Mouse (Mus musculus) kidney, postnatal 14 days (tissue): ENCODE measurements around the gene March11.

Source experiments
- DNase-seq: peaks from one replicate; pipeline ENCODE4 v3.0.0; 2022; ENCODE audit warnings: mixed read lengths

March11 gene

DNA sequence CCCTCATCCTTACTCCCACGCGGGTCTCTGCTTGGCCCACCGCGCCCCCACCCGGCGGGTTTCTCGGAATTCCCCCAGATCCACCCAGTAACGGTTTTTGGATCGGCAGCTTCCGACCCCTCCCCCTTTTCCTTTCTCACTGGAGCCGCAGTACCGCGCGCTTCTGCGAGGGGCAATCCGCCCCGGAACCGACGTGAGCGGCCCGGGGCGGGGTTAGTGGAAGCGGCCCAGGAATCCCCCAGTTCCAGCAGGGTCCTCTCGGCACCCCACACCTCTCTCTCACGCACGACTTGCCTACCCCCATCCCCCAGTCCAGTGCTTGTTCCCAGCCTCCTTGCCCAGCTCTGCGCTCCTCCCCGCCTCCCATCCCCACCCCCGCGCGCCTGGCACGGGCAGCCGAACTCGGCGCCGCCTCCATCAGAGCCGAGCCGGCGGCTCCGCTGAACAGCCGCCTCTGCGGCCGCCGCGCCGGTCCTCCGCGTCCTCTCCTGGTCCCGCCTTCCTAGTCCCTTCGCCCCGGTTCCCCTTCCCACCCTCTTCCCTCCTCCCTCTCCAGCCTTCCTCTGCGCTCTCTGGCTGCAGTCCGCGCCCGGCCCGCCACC, at the start of gene March11:
TSS of gene March11 (plus strand) at position 420 of the 602 bp plus-strand sequence.
- peak; percentile 3 for DNase-seq

DNA sequence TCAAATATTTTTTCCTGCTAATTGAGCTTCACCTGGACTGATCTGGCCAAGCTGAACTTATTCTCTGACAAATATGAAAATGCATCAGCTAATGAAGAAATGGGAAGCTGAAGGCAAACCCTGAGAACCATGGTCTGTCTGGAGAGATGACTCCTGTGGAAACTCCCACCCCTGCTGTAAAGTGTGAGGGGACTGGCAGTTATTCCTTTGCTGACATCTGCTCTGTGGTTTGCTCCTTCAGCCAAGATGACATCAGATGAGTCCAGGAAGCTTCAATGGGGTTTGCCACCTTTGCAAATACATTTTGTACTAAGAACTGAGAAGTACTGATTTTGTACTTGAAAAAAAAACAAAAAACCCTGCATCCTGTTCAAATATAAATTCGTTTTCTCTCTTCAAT, 46.5 kb upstream of the March11 start:
- no peak for DNase-seq

DNA sequence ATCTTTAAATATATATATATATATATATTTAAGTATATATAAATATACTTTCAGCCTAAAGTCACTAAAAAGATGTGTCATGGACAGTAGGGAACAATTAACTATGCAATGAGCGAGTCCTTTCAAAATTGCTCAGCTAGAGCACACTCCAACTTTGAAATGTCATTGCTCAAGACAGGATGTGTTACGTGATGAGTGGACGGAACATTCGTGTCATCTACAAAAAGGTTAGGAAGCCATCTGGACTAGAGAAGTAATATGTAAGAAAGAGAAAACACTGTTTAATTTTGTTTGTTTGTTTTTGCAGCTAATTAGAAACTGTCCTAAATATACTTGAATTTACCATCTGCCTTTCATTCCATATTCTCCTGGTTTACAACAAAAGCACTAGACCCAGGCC, 39.3 kb upstream of the March11 start:
- no peak for DNase-seq

DNA sequence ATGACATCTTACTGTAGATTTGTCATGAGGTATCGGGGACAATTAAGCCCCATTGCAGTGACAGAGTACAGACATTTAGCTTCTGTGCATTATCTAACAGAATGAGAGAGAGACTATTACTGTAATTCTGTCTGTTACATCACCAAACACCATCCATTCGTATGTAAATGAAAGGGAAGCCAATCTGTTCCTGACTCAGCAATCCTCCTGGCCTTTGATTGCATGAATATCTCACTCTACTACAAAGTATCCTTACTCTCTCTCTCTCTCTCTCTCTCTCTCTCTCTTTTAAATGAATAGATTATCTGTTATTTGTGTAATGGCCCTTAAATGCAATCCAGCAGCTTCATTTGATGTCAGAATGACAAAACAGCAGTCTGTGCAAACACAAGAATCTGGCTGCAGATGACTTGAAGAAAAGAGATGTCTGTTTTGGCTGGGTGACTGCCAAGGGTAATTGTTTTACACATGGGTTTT, 32.8 kb upstream of the March11 start:
- no peak for DNase-seq

DNA sequence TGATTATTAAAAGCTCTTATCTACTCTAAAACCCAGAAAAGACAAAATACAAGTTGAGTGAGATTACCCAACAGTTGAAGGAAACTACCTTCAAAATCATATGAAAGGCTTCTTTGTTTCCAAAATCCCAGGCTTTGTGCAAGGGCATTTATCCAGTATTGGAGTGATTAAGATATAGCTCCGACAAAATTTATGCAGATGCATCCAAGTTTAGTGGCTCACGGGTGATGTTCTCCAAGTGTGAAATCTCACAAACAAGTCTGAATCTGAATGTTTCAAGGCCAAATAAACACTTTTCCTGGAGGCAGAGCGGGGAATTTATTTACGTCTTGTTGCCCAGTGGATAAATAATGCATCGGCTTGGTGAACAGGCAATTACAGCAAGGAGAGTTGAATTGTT, 32.2 kb upstream of the March11 start:
- no peak for DNase-seq

DNA sequence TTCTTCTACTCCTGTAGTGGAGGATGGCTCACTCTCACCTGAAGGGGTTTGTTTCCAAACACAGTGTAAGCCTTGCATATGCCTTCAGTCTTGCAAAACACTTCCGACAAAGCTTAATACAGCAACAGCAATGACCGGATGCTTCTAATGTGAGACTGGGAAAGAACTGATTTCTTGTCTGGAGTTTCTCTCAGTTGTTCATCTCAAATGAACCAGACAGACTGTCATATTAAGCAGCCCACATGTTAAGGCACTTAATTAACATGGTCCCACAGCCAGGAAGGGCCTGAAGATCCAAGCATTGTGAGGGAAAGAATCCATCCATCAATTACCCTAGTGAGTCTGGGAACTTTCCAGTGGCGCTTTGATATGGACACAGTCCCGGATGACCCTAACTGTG, 17.0 kb upstream of the March11 start:
- DNase-seq, result no peak

DNA sequence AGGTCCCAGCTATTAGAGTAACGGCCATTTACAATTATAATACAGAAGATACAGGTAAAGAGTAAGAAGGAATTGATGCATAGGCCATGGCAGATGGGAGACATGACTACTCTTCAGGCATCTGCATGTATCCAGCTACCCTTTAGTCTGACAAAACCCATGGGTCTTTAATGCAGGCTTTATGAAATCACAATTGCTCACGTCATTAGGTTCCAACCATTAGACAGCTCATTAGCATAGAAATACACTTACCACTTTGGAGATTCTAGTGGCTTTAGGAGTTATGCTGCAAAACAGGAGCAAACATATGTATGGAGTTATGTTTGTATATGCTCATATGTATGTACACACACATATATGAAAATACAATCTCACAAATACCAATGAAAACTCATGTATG, 16.0 kb upstream of the March11 start:
- DNase-seq, result no peak

DNA sequence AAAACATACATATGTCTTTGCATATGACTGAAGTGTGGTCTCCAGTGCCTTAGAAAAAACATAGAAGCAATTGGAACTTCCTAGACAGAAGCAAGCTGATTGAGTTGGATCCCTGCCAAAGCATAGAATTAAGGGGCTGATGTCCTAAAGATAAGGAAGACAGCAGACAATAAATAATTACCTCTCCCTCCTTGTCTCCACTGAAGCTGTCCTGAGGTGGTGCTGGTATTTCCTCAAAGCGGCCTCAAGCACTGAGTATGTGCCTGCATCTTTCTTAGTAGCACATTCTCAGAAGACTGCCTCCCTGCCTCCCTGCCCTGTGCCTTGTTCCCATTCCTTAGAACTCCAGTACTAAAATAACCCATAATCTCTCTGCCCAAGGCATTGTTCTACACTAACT, 15.6 kb upstream of the March11 start:
- DNase-seq, result no peak

DNA sequence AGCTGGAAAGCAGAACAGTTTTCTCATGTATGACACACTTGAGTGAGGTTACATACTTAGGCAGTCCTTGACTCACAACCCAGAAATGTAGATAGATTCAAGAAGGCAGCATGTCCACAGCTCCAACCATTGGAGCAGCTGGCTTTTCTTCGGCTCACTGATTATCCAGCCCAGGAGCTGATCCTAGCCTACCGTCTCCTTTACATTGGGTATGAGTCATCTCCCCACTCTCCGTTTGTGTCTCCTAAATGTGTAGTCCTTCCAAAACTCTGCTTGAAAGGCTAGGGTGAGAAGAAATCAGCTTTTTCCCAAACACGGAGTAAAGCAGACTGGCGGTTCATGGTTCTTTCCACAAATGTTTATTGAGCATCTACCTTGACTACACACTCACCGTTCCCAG, 10.2 kb upstream of the March11 start:
- DNase-seq, result no peak

DNA sequence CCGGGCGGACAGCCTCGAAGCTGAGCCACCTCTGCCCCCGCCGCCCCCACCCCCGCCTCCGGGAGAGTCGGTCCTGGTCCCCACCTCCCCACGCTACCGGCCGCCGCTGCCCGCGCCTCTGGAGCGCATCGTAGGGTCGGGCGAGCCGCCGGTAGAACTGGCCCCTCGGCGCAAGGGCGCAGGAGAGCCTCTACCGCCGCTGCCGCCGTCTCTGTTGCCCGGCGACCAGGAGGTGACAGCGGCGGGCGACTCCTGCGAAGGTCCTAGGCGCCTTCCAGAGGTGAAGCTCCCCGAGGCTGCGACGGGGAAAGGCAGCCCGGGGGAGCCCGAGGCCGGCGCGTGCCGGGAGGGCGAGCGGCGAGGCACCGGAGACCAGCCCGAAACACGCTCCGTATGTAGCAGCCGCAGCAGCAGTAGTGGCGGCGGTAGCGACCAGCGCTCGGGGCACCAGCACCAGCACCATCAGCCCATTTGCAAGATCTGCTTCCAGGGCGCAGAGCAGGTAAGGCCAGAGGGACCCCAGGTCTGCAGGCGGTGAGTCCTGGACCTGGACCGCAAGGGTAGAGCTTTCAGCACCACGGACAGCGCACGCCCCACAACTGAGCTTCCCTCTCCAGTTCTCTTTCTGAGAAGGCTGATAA, 563 bp downstream of the March11 start:
- DNase-seq, result peak; percentile 75

DNA sequence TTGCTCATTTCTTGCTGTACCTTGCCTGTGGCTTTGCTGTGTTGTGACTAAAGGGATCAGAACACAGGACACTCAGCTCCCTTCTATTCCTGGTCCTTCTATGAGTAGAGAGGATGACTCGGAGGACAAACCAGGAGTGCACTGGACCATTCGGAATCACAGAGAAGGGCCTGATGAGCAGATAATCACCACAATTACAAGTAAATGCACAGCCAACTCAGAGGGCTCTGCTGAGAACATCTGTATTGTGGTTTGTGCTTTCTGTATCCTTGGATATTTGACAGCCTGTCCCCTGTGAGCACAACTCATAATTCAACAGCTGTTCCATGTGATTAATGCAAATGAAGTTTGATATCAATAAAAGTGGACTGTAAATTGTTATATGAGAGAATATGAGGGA, 11.0 kb downstream of the March11 start:
- DNase-seq, result no peak

DNA sequence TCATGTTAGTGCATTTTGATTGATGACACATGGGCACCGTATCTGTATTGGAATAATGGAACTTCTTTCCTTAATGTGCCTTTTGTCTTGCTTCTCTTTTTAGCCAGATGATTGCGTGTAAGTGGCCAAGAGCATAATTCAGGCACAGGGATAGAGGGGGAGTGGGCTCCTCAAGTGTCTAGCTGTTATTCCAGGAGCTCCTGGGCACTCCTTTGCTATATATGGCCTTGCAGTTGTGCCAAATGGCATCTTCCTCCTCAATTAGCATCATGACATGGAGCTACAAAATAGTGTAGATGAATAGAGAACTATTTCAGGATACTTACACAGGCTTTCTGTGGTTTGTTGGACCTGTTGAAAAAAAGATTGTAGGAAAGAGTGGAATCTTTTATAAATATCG, 11.6 kb downstream of the March11 start:
- DNase-seq, result no peak

DNA sequence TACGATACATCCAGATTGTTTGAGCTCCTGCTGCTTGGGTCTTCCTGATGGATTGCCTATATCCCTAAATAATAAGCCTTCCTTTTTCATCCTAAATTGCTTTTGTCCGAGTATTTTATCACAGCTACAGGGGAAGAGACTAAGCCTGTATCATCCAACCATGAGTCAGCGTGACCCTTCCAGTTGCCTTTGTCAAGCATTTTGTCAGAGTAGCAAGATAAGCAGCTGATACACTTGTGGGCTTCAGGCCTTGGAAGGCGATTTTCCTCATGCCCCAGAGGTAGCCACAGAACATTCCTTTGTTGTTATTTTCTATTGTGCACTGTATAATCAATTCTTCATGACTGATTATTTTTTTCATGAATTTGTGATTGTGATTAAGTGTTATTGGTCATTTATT, 14.0 kb downstream of the March11 start:
- DNase-seq, result no peak

DNA sequence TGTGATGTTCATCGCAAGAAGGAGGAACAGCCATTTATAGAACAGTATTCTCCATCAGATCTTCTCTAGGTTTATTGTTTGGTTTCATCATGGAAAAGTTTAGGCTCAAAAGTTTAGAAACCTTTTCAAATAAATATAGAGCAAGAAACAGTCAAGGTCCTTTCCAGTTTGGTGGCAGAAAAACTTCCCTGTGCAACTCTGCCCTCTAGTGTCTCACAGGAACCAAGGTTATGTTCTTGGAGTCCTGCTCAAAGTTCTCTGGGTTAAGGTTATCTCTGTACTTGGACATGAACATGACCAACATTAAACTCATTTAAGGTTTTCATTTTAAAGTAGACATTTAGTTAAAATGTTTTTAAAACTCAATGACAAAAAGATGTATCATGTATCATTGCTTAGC, 18.3 kb downstream of the March11 start:
- peak; percentile 7 for DNase-seq

DNA sequence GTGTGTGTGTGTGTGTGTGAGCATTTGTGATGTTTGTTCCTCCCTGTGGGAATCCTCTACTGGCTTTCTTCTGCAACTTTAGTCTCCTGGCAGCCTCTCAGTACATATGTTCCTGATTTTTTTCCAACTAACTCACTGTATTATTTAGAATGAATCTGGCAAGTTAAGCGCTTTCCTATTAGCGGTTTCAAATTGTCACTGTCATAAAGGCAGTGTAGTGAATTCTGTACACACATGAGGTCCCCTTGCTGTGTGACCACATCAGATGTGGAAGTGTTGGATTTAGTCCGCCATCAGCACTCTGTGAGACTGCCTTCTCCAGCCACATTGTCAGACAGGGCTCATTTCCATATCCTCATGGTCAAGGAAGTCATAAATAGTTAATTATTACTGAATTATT, 26.9 kb downstream of the March11 start:
- no peak for DNase-seq

DNA sequence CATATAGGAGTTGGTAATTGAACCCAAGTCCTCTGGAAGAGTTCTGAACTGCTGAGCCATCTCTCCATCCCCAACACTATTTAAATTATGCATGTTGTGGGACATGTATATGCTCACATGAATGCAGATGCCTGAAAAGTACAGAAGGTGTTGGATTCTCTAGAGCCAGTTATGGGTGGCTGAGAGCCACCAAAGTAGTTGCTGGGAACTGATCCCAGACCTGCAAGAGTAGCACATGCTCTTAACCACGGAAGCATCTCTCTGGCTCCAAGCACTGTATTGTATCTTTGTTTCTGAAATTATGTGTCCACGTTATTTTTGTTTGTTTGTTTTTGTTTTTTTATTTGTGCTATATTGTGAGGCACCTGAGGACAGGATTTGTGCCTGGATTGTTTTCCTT, 28.9 kb downstream of the March11 start:
- no peak for DNase-seq

DNA sequence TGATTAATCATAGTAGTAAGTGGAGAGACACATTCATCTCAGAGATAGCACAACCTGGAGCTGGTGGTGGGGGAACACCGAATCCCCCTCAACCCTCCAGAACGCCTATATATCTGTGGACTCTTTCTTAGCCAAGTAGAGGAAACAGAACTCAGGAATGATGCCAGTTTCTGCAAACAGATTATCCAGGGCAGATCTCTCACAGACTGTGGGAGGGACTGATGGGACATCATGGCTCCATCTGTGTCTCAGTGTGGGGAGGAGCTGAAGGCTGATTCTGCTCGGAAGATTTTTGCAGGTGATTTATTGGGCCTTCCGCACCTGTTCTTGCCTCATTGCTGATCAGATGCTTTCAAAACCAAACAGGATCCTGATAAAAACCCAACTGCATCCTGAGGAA, 29.5 kb downstream of the March11 start:
- DNase-seq, result no peak

DNA sequence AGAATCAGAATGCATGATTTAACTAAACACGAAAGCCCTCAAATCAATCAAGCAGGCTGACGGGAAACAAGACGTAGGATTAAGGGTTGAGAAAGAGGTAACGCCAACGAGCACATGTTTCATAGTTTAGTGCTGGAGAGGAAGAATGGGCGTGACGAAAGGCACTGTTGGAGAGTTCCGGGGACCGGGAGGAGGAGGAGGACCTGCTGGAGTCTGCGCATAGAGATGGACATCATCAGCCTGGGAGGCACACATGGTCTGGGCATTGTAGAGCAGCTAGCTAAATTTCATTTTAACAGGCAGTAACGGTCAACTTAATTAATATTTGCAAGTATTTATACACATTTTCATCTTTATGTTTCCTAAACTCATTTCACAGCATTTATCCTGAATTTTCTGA, 31.6 kb downstream of the March11 start:
- no peak for DNase-seq

DNA sequence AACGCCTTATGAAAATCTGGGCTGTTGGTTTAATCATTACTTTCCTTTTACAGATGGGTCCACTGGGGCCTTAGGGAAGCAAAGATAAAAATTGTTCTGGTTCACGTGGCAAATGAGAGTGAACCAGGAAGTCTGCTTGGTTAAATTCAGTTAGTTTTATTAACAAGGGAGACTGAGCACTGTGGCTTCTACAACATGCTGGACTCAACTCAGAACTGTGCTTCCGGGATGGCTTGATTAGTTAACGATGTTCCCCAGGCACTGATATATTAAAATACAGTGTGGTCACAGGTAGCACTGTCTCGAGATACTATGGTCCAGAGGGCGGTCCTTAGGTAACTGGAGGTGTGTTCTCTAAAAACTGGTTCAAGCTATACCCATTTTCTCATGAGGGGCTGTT, 32.1 kb downstream of the March11 start:
- DNase-seq, result no peak

DNA sequence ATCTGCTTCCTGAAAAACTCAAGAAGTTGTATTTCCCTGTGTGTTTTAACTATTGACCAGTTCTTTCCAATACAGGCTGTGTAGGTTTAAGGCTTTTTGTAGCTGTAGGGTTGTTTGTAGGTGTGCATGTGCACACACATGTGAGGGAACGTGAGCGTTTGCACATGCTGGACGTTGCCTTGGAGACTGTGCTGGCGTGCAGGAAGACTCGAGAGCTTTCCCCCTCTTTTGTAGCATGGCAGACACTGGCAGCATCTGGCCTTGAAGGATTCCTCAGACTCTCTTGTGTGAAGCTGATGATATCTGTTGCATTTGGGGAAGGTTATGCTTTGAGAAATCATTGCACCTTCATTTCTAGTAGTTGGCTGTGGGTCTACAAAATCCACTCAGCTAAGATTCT, 35.5 kb downstream of the March11 start:
- DNase-seq, result no peak

DNA sequence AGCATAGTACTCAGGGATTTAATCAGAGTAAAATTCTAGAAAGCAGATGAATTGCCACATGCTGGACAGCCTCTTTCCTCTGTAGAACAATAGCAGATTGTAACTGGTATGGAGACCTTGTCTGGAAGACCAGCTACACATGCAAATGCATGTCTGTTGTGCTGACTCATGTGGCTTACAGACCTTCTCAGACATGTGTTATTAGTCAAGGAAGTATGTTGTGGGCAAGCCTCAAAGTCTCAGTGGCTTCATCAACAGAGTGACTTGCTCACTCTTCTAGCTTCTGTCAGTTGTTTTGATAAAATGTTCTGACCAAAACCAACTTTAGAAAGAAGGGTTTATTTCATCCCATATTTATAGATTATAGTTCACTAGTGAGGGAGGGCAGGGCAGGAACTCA, 44.8 kb downstream of the March11 start:
- DNase-seq, result no peak

DNA sequence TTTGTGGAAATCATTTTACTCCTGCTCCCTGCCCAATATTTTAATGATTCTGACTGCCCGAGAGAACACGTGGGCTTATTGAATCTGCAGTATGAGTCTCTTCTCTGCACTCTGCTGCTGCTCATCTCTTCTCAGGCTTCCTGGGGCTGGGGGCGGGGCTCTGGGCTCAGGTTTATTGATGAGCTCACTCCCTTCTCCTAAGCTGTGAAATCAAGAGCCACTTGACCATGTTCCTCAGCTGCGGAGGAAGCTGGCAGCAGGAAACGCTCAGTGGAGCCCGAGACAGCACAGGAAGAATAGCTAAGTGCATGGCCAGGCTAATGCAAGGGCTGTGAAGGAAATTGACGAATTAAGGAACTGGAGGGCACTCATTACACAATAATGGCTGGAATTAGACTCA, 56.5 kb downstream of the March11 start:
- peak; percentile 5 for DNase-seq

DNA sequence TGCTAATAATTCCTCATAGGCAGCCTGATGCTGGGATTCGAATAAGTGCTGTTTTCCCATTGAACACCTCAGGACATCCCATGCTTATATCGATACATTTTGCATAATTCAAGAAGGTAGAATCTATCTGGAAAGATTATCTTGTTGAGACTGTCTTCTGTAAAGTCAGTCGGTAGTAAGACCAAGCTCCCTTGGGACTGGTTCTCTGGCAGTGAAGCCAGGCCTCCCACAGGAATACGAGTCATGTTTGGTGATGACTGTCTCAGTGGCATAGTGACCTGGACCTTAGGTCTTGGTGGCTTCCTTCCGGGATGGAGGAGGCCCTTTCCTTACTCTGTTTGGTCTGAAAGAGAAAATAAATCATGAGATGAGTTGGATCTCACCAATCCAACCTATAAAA, 57.7 kb downstream of the March11 start:
- DNase-seq, result peak; percentile 2

DNA sequence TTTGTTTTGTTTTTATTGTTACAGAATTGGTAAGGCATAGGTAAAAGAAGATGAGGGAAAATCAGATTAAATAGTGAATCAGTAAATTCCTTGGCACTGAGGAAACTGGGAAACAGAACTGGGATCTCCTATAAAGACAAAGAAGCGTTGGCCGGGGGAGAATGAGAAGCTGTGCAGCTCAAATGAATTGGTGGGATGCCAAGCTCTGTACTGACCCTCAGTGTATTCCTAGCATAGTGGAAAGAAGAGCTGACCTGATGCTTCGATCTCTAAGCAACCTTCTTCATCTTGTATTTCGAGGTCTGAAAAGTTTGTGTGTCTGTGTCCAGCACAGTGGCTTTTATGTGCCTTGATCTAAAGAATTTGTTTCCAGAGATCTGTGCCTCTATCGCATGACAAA, 64.9 kb downstream of the March11 start:
- no peak for DNase-seq

DNA sequence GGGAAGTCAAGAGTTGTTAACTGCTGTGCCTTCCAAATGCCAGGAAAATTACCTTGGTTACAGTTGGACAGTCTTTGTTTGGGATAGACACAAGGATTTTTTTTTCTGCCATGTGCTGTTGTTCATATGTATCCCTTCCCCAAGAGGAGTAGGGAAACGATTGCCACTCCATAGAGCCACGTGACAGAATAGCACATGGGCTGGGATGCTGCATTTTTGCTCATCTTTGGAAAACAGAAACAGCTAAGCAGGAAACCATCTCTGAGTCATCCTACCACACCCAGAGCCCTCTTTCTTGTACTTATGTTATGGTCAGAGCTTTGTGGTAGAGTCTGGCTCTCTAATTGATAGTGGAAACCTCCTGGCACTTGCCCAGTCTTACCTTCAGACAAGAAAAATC, 65.4 kb downstream of the March11 start:
- DNase-seq, result no peak
